Mouse (Mus musculus): Measurements from ENCODE around the gene Tbx19.

The Tbx19 gene

DNA sequence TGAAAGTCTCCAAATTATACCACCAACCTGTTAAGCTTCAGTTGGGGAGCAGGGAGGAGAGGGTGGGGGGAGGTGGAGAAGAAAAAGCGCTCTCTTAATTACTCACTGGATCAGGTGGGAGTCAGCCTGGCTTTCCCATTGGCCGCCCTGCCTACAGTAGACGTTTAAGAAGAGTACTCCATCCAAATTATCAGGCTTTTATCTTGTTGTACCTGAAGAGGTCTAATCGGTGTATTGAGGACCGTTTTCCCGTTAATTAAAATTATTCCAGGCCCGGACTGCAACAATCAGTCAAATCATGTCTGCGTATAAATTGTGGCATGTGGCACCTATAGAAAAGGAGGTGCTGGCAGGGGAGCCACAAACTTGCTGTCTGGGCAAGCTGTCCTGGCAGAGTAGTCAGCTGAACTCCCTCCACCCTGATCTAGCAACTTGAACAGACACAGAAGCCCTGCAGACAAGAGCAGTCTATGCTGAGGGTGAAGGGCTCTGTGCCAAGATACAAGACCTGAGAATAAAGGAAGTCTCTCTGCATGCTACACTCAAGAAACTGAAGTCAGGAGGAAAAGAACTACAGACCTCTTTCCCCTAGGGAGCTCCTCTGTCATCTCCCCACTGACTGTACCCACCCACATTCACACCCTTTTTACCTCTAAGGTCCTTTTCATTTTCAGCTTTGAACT lies at the start of gene Tbx19:
TSS of gene Tbx19 (minus strand) at position 51 of the 683 bp plus-strand sequence.
- no peak for DNase-seq (ENCODE audit: low read depth, low spot score)

GRCm38 (mm10) chr1:165205591-165205990 lies 45.0 kb upstream of the Tbx19 start:
- DNase-seq (ENCODE audit: low read depth, low spot score), result no peak

DNA sequence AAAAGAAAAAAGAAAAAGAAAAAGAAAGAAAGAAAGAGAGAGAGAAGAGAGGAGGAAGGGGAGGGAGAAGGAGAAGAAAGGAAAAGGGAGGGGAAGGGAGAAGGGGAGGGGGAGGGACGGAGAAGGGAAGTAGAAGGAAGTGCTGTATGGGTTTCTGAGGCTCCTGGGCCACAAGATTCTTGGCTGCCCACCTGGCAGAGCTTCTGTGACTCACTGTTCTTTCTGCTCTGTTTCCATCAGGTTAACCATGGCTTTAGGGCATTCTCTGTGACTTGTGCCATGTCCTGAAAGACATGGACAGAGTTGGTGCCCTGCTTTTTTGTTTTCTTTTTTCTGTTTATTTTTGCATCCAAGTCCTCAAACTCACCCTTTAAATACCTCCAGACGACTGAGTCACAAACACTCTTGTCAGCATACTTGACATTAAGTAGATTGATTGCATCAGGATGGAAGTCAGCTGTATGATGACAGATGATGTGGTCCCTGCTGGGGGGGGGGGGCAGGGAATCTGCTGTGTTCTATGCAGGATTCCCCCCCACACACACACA lies 43.0 kb upstream of the Tbx19 start:
- DNase-seq (ENCODE audit: low read depth, low spot score), result no peak

DNA sequence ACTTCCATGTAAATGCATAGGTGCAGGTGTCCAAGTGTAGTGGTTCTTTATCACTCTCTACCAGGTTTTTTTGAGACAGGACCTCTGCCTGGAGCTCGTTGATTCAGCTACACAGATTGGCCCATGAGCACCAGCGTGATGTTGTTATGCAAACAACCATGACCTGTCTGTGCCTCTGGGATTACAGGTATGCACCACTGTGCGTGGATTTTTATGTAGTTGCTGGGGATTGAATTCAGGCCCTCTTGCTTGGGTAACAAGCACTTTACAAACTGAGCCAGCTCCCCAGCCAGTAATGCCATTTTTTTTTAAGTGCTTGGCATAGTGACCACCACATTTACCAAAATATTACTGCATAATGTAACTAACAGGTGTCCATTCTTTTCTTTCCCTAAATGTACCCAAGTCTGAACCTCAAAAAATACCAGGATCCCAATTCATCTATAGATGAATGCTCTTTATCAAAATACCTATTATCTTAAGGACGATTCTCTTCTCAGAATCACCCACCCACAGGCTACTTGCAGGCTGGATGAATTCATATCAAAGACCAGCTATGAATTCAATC lies 41.0 kb upstream of the Tbx19 start:
- DNase-seq (ENCODE audit: low read depth, low spot score), result no peak

DNA sequence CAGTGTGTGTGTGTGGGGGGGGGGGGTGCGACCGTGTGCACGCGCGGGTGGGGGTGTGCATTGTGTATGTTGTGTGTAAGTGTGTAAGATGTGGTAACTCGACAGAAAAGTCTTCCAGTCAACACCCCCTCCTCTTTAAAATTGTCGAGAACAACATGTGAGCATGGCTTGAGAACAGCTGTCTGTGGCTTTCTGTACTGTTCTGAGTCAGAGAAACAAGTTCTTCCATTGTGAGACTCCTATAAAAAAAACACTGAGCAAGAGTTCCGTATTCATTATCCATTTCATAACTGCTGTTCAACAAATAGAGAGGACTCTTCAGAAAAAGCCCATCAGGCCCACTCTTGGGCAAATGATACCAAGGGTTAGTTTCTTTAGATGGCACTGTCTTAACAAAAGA lies 40.2 kb upstream of the Tbx19 start:
- peak; percentile 33 for DNase-seq (ENCODE audit: low read depth, low spot score)

DNA sequence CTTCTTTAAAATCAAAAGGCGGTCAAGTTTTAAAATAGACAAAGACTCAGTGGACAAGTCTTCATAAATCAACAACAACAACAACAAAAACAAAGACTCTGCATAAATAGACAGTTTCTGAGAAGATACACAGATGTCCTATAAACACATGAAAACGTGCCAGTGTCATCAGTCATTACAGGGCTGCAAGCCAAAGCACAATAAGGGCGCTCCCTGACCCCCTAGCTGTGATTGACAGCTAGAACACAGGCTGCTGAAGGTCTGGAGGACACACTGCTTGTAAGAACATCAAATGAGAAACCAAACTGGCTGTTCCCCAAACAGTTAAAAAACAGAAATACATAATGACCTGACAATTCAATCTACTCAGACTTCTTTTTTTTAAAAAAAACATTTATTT lies 39.1 kb upstream of the Tbx19 start:
- DNase-seq (ENCODE audit: low read depth, low spot score), result no peak

- DNase-seq (ENCODE audit: low read depth, low spot score), result no peak
These were observed 38.4 kb upstream of the Tbx19 start for GRCm38 (mm10) chr1:165198951-165199350.

- DNase-seq (ENCODE audit: low read depth, low spot score), result no peak
These were observed 37.3 kb upstream of the Tbx19 start for GRCm38 (mm10) chr1:165197875-165198274.

GRCm38 (mm10) chr1:165195396-165195960 lies 34.9 kb upstream of the Tbx19 start:
- DNase-seq (ENCODE audit: low read depth, low spot score), result peak; percentile 54

DNA sequence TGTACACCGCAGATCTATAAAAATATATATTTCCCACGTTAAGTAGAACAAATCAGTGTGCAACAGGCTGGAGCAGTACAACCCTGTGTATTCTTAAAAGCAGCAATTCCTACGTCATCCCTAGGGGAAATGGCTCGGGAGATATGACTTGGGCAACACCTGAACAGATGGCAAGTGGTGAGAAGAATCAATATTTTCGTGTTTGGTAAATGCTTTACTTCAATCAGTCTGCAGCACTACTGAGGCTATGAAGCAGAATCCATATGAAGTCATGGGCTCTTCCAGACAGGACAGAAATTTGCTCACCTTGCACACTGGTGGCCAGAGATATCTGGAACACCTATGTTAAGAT lies 34.1 kb upstream of the Tbx19 start:
- no peak for DNase-seq (ENCODE audit: low read depth, low spot score)

DNA sequence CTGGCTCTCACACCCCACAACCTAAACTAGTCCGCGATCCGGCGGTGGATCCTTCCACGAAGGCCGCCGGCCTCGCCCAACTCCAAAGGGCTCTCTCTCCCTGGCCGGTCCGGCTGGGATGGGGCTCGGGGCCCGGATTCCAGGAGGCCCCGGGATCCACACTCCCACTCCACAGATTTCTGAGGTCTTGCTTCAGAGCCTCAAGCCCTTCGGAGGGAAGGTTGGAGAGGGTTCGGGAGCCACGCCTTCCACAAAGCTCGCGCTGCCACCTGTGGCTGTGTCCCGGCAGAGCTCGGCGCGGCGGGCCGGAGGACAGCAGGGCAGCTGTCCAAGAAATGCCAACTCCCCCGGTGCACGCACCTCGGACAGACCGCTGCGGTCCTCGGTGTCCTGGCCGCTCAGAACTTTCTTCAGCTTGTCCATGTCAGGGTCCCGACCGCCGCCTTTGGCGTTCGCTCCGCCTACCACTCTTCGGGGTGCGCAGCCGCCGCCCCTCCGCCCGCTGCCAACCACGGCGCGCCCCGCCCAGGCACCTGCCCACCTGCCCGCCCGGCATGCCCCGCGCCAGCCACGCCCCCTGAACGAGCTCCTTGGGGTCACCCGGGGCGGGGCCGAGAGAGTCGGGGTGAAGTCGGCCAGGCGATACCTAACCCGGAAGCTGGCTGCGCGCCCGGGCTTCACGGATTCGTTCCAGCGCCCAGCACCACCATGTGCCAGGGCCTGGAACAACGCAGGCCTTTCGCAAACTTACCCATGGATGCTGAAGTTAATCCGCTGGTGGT lies 33.5 kb upstream of the Tbx19 start, which contains the start of gene Sft2d2:
TSS of gene Sft2d2 (minus strand) at position 559 of the 782 bp plus-strand sequence.
- DNase-seq (ENCODE audit: low read depth, low spot score), result peak; percentile 99

- no peak for DNase-seq (ENCODE audit: low read depth, low spot score)
These were observed 32.9 kb upstream of the Tbx19 start for GRCm38 (mm10) chr1:165193426-165193825.

- DNase-seq (ENCODE audit: low read depth, low spot score), result peak; percentile 73
These were observed 32.2 kb upstream of the Tbx19 start for GRCm38 (mm10) chr1:165192714-165193264.

GRCm38 (mm10) chr1:165192102-165192501 lies 31.5 kb upstream of the Tbx19 start:
- DNase-seq (ENCODE audit: low read depth, low spot score), result peak; percentile 23

DNA sequence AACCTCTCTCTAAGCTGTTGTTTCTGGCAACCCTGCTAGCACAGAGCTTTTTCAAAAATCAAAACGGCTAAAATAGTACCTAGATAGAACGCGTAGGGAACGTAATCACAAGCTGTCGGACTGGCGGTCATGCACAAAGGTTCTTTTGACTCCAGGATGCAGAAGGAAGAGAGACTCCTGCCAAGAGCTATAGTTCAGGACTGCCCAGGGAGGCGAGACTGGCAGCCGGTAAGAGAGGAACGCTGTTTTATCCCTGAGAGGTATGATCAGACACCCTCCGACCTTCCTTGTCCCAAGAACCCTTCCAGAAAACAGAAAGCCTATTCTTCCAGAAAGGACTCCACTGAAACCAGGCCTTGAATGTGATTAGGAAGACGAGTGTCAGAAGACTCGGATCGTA lies 31.0 kb upstream of the Tbx19 start:
- DNase-seq (ENCODE audit: low read depth, low spot score), result no peak

DNA sequence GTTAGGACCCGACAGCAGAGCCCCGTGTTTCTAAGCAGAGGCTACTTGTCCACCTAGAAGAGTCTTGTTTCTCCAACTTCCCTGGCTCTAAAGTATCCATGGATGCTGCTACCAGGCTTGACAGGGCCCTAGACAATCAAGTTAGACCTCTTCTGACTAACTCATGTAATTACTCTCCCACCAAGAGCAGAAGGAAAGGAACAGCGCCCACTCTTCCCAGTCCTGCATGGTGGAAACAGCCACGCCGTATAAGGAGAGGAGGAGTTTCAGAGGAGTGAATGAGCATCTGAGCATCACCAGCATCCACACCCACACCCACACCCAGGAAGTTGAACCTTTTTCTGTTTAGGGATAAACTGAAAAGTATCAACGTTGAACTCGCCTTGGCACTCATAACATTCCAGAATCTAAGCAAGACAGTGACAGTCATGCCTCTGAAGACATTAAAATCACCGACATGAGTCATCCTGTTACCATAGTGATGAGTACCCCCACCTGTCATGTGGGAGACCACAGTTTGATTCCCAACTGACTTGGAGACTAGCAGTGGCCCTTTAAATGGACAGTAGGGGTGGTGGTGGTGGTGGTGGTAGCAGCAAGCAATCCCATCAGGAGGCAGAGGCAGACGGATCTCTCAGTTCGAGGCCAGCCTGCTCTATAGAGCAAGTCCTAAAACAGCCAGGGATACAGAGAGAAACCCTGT lies 30.1 kb upstream of the Tbx19 start:
- no peak for DNase-seq (ENCODE audit: low read depth, low spot score)

DNA sequence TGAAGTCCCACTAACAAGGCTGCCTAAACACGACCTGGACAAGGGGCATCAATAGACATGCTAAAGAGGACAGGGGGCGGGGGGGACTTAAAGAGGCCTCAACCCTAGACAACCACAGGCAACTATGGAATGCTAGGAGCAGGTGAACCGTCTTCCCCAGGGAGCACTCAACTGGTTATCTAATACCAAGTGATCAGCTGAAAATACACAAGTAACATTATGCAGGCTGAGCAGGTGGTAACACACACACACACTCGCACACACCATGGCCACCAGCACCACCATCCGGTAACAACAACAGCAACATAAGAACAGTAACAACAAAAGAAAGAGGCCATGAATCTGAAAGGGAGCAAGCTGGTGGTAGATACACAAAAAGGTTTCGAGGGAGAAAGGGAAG lies 29.5 kb upstream of the Tbx19 start:
- DNase-seq (ENCODE audit: low read depth, low spot score), result no peak

DNA sequence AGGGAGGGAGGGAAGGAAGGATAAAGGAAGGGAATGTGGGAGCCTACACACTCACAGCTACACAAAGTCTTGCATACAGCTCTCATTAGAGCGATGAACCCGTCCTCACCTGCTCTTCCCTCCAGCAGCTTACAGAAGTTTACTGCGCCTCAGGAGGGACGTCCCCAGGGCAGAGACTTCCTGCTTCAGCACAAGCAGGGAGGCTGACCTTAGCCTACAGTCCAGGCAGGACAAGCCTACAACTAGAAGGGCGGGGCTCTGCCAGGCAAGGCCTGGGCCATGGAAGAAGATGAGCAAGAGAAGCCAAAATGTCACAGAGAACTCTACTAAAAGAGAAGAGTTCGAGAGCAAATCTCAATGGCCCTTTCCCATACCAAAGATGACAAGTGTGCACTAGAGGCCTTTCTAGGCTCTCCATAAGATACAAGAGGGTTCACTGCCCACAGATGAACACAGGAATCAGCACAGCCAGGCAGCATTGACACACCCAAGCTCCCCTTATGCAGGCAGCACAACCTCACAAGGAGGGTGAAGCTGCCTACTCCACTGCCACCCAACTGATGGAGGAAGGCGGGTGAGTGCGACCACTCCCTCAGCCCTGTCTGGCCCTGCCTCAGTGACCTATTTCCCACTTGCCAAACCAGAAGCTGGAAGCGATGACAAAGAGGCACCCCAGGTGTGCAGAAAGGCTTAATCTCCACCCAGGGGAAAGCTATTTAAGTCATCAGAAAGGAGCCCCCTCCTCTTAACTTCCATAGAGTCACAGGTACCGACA lies 28.4 kb upstream of the Tbx19 start:
- peak; percentile 69 for DNase-seq (ENCODE audit: low read depth, low spot score)

- no peak for DNase-seq (ENCODE audit: low read depth, low spot score)
These were observed 26.8 kb upstream of the Tbx19 start for GRCm38 (mm10) chr1:165187357-165187756.

DNA sequence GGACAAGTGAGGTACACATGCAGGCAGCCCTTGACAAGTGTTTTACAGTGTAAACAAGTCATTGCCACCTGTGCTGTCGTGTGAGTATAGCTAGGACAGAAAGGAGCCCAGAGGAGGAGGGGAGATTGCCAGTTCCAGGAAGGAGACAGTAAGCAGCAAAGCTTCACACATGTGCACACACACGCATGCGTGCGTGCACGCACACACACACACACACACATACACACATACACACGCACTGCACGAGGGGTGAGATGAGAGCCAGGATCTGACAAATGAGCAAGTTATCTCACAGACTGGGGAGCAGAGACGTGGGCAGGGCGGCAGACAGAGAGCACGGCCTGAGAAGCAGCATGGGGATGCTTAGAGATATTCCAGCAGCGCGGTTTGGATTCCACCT lies 25.9 kb upstream of the Tbx19 start:
- no peak for DNase-seq (ENCODE audit: low read depth, low spot score)
